Mouse (Mus musculus) forebrain, embryonic 14.5 days (tissue): ENCODE results near the gene Srrm2. TPM values are rescaled to one million over a fixed set of nuclear protein-coding genes. Genes with fewer than 3 reads are reported as not detected.

Experiments
- ATAC-seq: fragments of 200-750 bp; cut with Nextera tagmentation; 2 replicates; pipeline ENCODE4 v1.8.0; 2017; ENCODE audit warnings: mild to moderate bottlenecking, moderate library complexity
- DNase-seq: peaks from one replicate; pipeline ENCODE4 v3.0.0-alpha.2; 2015; ENCODE audit warnings: low spot score
- H3K27ac ChIP-seq: fragments of 300-500 bp; sonication (generic); 2 replicates; pipeline ENCODE4 v1.5.1; 2014; ENCODE audit warnings: low read depth, mild to moderate bottlenecking, control low read depth, low read length, moderate library complexity
- H3K27me3 ChIP-seq: fragments of 300-500 bp; sonication (generic); replicated peaks from 2 replicates; pipeline ENCODE4 v1.6.1; 2014; ENCODE audit warnings: low read length, control low read depth, mixed read lengths; ENCODE audit not compliant: control insufficient read depth, insufficient read depth
- H3K36me3 ChIP-seq: fragments of 300-500 bp; sonication (generic); 2 replicates; pipeline ENCODE4 v1.6.1; 2014; ENCODE audit warnings: low read length, control low read depth; ENCODE audit not compliant: control insufficient read depth, insufficient read depth
- H3K4me1 ChIP-seq: fragments of 300-500 bp; sonication (generic); 2 replicates; pipeline ENCODE4 v1.6.1; 2014; ENCODE audit warnings: antibody characterized with exemption, low read length, control low read depth; ENCODE audit not compliant: control insufficient read depth, insufficient read depth
- H3K4me2 ChIP-seq: fragments of 300-500 bp; sonication (generic); 2 replicates; pipeline ENCODE4 v1.6.1; 2014; ENCODE audit warnings: mild to moderate bottlenecking, control low read depth, low read length
- H3K4me3 ChIP-seq: fragments of 300-500 bp; sonication (generic); 2 replicates; pipeline ENCODE4 v1.5.1; 2014; ENCODE audit warnings: low read depth, low read length, control low read depth
- H3K9ac ChIP-seq: fragments of 300-500 bp; sonication (generic); 2 replicates; pipeline ENCODE4 v1.6.1; 2014; ENCODE audit warnings: mild to moderate bottlenecking, low read length, control low read depth, moderate library complexity
- H3K9me3 ChIP-seq: fragments of 300-500 bp; sonication (generic); replicated peaks from 2 replicates; pipeline ENCODE4 v1.6.1; 2016; ENCODE audit warnings: low read length, control low read depth, mixed read lengths; ENCODE audit not compliant: control insufficient read depth
- WGBS: fragments of 180-500 bp; shearing (Covaris S2); extraction: QIAGEN DNeasy Blood & Tissue Kit; methylation state at CpG from one replicate; pipeline ENCODE4 v1.1.7; 2014; 5-methylcytosine and 5-hydroxymethylcytosine counted together
- polyA plus RNA-seq: library from polyadenylated mRNA; unstranded; fragments of >200 nt; fragmentation: Nextera tagmentation; extraction: Ambion mirVana; gene quantifications from 2 replicates; pipeline ENCODE4 v1.2.1, GENCODE M21; 2014

The Srrm2 gene
- polyA plus RNA-seq, 1 experiment from 2014 or later = 226 TPM

DNA sequence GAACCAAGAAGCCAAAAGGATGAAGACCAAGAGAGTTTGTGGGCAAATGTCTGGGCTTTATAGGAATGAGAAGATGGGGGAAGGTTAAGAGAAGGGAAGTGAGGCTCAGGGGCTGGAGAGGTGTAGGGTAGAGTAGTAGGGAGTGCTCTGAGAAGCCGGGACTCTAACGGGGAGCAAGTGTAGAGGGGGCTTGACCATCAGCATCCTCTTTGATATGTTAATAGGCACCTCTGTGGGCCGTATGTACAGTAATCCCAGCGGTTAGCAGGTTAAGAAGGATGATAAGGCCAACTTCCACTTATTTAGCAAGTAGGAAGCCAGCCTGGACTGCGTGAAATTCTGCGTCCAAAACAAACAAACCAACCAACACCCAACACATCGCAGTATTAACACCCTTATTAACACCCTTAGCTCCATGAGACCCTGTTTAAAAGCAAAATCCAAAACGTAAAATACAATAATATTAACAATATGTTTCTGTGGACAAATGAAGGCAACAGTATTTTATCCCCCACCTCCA lies 523 bp upstream of the Srrm2 start:
- Histone ChIP-seq H3K27me3 (no peaks in the 10 kb centered on the region), H3K27ac (peak overlapping the region; percentile 89), H3K4me2 (peak overlapping the region; percentile 79), H3K4me3 (peak overlapping the region; percentile 35), H3K4me1 (peaks cover 23% of the 10 kb centered on the region), H3K36me3 (no peaks in the 10 kb centered on the region), H3K9me3 (no peaks in the 10 kb centered on the region), H3K9ac (peak overlapping the region; percentile 80)
- 9% methylated on average over 8 of the region's 8 CpGs for WGBS
- ATAC-seq = no peak
- no peak for DNase-seq

DNA sequence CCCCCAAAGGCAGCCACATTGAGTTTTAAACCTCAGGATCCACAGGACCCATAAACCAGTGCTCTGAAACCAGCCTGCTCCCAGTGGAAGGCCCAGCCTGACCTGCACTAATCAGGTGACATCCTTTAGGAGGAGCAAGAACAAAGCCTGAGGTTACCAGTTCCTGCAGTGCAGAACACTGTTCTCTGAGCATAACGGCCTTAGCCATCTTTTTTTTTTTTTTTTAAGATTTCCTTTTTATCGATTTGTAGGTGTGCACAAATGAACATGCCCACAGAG lies 686 bp downstream of the Srrm2 start:
- Histone ChIP-seq H3K9ac (peak overlapping the region; percentile 80), H3K27me3 (no peaks in the 10 kb centered on the region), H3K4me3 (peak overlapping the region; percentile 35), H3K36me3 (no peaks in the 10 kb centered on the region), H3K27ac (peak overlapping the region; percentile 89), H3K9me3 (no peaks in the 10 kb centered on the region), H3K4me1 (peaks cover 17% of the 10 kb centered on the region), H3K4me2 (peak overlapping the region; percentile 79)
- WGBS = 56% methylated on average over 2 of the region's 2 CpGs
- ATAC-seq (no peak), DNase-seq (no peak)

DNA sequence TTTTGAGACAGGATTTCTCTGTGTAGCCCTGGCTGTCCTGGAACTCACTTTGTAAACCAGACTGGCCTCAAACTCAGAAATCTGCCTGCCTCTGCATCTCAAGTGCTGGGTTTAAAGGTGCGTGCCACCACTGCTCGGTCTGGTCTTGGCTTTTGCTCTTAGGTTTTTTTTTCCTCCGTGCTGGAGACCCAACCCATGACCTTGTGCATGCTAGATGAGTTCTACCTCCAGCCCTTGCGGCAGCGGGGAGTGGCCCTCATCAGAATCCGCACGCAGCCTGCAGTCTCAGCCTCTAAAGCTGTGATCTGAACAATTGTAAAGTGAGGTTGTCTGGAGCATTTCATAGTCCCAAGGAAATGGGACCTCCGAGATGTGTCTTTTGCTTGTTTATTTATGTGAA lies 5.0 kb downstream of the Srrm2 start:
- Histone ChIP-seq H3K4me2 (no peak overlapping the region), H3K4me1 (peaks cover 5% of the 10 kb centered on the region), H3K4me3 (no peak overlapping the region), H3K27ac (no peak overlapping the region), H3K9ac (no peak overlapping the region), H3K27me3 (no peaks in the 10 kb centered on the region), H3K9me3 (no peaks in the 10 kb centered on the region), H3K36me3 (no peaks in the 10 kb centered on the region)
- no peak for DNase-seq
- WGBS = 95% methylated on average over 8 of the region's 8 CpGs
- ATAC-seq = no peak

DNA sequence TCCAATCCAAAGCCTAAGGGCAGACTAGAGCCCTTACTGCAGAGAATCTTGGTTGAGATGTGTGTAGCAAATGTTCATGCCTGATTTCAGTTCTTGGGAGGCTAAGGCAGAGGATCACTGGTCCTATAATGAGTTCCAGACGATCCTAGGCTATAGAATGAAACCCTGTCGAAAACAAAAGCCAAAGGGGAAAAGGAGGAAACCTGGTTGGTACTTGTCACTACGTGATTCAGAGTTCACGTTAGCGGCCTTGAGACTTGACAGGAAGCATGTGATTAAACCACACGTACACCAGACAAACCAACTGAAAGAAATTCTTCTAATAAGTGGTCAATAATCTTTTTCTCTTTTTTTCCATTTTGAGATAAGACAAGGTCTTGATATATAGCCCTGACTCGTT lies 7.0 kb downstream of the Srrm2 start:
- no peak overlapping the region for H3K9ac ChIP-seq
- no peak overlapping the region for H3K4me2 ChIP-seq
- H3K9me3 ChIP-seq = no peaks in the 10 kb centered on the region
- no peaks in the 10 kb centered on the region for H3K4me1 ChIP-seq
- WGBS = 77% methylated on average over 7 of the region's 7 CpGs
- ATAC-seq (no peak), DNase-seq (no peak)
- no peak overlapping the region for H3K27ac ChIP-seq
- H3K4me3 ChIP-seq = no peak overlapping the region
- no peaks in the 10 kb centered on the region for H3K36me3 ChIP-seq
- no peaks in the 10 kb centered on the region for H3K27me3 ChIP-seq

DNA sequence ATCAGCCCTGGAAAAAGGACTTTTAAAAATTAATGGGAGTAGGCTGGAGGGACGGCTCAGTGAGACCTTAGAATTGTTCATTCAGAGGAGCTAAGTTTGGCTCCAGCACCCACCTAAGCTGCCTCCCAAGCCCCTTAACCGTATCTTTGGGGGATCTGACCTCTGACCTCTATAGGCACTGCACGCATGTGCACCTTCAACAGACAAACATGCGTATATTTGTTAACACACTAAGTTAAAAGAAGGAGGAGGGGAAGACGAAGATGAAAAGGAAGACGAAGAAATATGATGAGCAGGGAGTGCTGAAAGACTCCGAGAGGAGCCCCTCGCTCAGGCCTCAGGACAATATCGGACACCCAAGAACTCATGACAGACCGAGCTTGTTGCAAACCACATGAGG lies 11.3 kb downstream of the Srrm2 start:
- ATAC-seq (no peak), DNase-seq (no peak)
- Histone ChIP-seq H3K4me1 (peaks cover 16% of the 10 kb centered on the region), H3K36me3 (no peaks in the 10 kb centered on the region), H3K9ac (no peak overlapping the region), H3K27ac (no peak overlapping the region), H3K9me3 (no peaks in the 10 kb centered on the region), H3K4me3 (no peak overlapping the region), H3K4me2 (no peak overlapping the region), H3K27me3 (no peaks in the 10 kb centered on the region)
- WGBS = 95% methylated on average over 10 of the region's 10 CpGs

DNA sequence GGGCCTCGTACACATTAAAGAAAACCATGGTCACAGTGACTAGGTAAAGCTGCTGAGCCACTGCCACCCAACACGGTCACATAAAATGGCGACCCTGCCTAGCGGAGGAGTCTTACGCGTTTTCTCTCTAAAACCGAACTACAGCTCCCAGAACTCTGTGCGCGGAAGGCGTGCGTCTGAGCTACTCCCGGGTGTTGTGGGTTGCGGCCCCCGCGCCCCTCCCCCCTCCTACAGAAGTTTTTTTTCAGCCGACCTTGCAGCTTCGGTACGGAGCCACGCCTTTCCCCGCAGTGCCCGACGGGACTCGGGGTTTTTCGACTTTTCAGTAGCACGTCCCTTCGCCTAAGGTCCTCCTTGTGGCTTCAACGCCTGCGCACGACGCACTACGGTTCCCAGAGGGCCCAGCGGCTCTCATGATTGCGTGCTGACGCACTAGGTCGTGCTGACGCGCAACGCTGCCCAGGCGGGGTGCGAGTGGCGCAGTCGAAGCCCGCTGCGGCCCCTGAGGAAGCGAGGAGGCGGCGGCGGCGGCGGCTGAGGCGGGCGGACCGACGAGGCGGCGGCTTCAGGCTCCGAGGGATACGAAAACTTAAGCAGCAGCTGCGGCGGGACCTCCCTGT lies 12.5 kb downstream of the Srrm2 start:
- 1% methylated on average over 60 of the region's 60 CpGs for WGBS
- H3K9me3 ChIP-seq = no peaks in the 10 kb centered on the region
- DNase-seq (peak; percentile 100), ATAC-seq (peak; percentile 99)
- peaks cover 7% of the 10 kb centered on the region; the same call in 1 of the 2 replicates for H3K36me3 ChIP-seq
- peak overlapping the region; percentile 93 for H3K9ac ChIP-seq
- H3K27me3 ChIP-seq = no peaks in the 10 kb centered on the region
- H3K4me3 ChIP-seq = peak overlapping the region; percentile 99
- H3K4me2 ChIP-seq = peak overlapping the region; percentile 89
- peaks cover 16% of the 10 kb centered on the region for H3K4me1 ChIP-seq
- peak overlapping the region; percentile 98 for H3K27ac ChIP-seq

DNA sequence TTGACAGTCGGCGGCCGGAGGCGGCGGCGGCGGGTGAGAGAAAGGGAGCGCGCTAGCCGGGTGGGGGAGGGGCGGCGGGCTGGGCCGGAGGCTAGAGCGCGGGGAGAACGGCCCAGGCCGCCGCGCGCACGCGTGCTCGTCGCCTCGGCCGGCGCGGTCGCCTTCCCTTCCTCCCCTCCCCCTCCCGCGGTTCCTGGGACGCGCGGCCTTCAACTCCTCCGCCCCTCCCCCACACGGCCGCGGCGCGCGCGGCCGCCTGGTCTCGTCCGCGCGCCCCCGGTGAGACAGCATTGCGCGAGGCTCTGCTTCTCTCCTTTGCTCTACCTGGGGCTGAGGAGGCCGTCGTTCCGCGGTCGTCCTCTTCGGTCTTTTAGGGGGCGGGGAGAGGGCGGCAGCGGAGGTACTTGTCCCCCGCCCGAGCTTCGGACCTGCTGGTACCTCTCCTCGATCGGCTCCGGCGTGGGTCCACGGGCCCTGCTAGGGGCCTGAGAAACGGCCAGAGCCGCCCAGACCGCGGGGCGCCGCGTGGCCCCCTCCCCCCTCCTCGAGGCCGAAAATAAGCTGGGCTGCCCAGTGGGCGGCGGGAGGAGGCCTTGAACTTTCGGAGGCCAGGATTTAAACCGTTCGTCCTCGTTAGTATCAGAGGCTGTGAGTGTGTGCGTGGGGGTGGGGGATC lies 13.2 kb downstream of the Srrm2 start:
- WGBS = under 1% methylated on average over 48 of the region's 83 CpGs
- ATAC-seq (peak; percentile 65), DNase-seq (peak; percentile 90)
- Histone ChIP-seq H3K4me2 (peak overlapping the region; percentile 89), H3K36me3 (peaks cover 14% of the 10 kb centered on the region), H3K4me1 (peaks cover 16% of the 10 kb centered on the region), H3K9ac (peak overlapping the region; percentile 93), H3K9me3 (no peaks in the 10 kb centered on the region), H3K27ac (peak overlapping the region; percentile 98), H3K4me3 (peak overlapping the region; percentile 99), H3K27me3 (no peaks in the 10 kb centered on the region)

DNA sequence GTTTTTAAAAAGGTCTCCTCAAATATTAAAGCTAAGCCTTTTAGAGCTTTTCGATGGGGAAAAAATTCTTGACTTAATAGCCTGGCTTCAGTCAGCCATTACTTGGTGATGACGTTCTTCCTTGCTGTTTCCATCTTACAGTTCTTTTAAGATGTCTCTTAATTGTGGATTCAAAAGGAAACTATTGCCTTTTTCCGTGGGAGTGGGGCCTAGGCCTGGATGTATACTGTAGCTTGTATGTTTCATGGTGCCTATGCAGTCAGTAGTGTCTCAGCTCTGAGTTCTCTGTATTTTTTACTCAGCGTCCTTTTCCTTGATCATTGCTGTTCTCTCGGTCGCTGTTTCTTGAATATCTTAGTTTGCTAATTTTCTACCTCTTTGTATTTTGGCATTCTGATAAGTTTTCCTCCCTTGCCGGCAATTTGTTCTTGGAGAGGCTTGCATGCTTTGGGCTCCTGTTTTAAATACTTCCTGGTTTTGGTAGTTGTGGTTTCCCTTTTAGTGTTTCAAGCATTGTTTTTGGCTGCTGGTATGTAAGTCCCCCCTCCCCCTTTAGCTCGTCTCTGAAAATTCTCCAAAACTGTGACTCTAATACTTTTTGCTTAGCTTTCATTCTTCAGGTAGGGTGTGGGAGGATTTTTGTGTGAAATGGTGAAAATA lies 14.2 kb downstream of the Srrm2 start:
- DNase-seq (no peak), ATAC-seq (no peak)
- no peaks in the 10 kb centered on the region for H3K27me3 ChIP-seq
- H3K4me3 ChIP-seq = peak overlapping the region; percentile 99
- H3K9ac ChIP-seq = peak overlapping the region; percentile 93
- H3K9me3 ChIP-seq = no peaks in the 10 kb centered on the region
- peaks cover 24% of the 10 kb centered on the region for H3K36me3 ChIP-seq
- H3K27ac ChIP-seq = no peak overlapping the region
- H3K4me2 ChIP-seq = peak overlapping the region; percentile 89
- WGBS = 7% methylated on average over 8 of the region's 8 CpGs
- H3K4me1 ChIP-seq = peaks cover 16% of the 10 kb centered on the region

DNA sequence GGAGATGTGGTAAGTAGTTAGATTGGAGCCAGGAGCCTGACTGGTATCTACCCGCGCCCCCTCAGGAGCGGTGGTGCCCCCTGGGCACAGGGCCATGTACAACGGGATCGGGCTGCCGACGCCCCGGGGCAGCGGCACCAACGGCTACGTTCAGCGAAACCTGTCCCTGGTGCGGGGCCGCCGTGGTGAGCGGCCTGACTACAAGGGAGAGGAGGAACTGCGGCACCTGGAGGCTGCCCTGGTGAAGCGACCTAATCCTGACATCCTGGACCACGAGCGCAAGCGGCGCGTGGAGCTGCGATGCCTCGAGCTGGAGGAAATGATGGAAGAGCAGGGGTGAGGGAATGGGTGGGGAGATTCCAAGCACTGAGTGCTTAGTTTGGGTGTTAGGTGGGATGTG lies 16.5 kb downstream of the Srrm2 start:
- H3K4me1 ChIP-seq = peaks cover 16% of the 10 kb centered on the region
- H3K4me3 ChIP-seq = no peak overlapping the region
- H3K27me3 ChIP-seq = no peaks in the 10 kb centered on the region
- DNase-seq = no peak
- H3K9me3 ChIP-seq = no peaks in the 10 kb centered on the region
- ATAC-seq = no peak
- H3K9ac ChIP-seq = no peak overlapping the region
- no peak overlapping the region for H3K4me2 ChIP-seq
- peaks cover 46% of the 10 kb centered on the region for H3K36me3 ChIP-seq
- 82% methylated on average over 25 of the region's 25 CpGs for WGBS
- no peak overlapping the region for H3K27ac ChIP-seq
